Mouse (Mus musculus): Measurements from ENCODE around the gene Ints12.

- TF ChIP-seq POLR2A (IDR thresholded peaks at IDR 0.05; ENCODE audit: extremely low read depth, insufficient read depth, low read length), result no peak
- peak; percentile 24; the same call in 1 of the 2 replicates for TF ChIP-seq CTCF (IDR thresholded peaks at IDR 0.05; ENCODE audit: extremely low read depth, insufficient read depth, low read length)
Observed at GRCm38 (mm10) chr3:133111741-133112140, 20.1 kb downstream of the Ints12 start.
